Mouse (Mus musculus): ENCODE measurements around the gene Gm10192.
"Not testable (repeated sequence)": the region's sequence is repeated elsewhere in the genome, so short reads cannot be mapped to it uniquely, and the experiment has no call there.

GRCm38 (mm10) chr4:97183066-97183465 lies at the start of gene Gm10192:
- TF ChIP-seq HCFC1 (IDR thresholded peaks at IDR 0.05; ENCODE audit: borderline replicate concordance, insufficient read depth, low read length); ZC3H11A (IDR thresholded peaks at IDR 0.05; ENCODE audit: borderline replicate concordance, low read depth, low read length); MAFK (IDR thresholded peaks at IDR 0.05; ENCODE audit: insufficient read depth, low read depth, low read length); ZNF384 (IDR thresholded peaks at IDR 0.05; ENCODE audit: low read depth, low read length): not testable (repeated sequence)

Data from ES-E14 (cell line).